Mouse (Mus musculus) heart, postnatal 0 days (tissue): ENCODE measurements around the gene Catsperg2.

Experiments used
- CTCF ChIP-seq: IDR thresholded peaks from 2 replicates; pipeline ENCODE4 v1.5.1; 2016; ENCODE audit warnings: antibody characterized with exemption, control low read depth, low read depth
- EP300 ChIP-seq: IDR thresholded peaks from 2 replicates; pipeline ENCODE4 v1.6.1; 2016; ENCODE audit warnings: antibody characterized with exemption, low read depth

GRCm38 (mm10) chr7:29768980-29769379 lies 42.1 kb upstream of the Catsperg2 start:
- TF ChIP-seq CTCF: no peak
- no peak for TF ChIP-seq EP300
